Mouse (Mus musculus): ENCODE measurements around the gene Klhl3.

Gene Klhl3

DNA sequence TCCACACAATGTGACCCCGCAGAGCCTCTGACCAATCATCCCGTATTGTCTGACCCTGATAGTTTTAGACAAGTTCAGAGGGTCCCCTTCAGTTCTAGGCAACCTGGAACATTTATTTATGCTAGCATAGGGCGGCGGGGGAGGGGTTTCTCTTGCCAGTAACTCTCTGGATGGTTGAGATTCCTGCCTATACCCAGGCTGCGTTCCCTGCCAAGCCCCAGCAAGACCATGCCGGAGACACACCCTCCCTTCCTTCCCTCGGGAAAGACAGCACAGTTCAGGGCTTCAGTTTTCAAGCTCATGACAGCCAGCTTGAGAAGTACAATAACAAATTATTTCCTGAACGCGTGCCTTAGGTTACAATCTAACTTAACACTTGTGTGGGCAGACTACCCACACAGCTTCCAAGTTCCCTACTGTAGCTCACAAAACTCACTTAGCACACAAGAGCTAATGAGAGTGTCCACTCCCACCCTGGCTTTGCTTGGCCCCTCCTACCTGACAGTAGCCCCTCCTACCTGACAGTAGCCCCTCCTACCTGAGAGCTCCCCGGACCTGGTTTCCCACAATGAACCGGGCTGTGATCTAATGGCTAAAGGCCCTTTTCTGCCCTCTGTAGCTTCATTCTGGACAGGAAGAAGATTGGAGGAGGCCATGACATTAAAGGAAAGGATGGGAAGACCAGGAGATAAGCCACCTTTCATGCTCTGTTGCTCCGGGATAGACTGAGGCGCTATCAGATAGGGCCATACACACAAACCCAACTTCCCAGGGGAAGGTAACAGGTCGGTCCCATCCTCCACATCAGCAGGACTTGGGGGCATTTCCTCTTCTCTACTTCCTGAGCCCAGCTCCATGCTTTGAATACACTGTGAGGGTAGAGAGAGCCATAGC lies 46.6 kb downstream of the Klhl3 start:
- DNase-seq: peak; percentile 32 to 38

GRCm38 (mm10) chr13:58066081-58066495 lies 47.3 kb downstream of the Klhl3 start:
- no peak for DNase-seq

DNA sequence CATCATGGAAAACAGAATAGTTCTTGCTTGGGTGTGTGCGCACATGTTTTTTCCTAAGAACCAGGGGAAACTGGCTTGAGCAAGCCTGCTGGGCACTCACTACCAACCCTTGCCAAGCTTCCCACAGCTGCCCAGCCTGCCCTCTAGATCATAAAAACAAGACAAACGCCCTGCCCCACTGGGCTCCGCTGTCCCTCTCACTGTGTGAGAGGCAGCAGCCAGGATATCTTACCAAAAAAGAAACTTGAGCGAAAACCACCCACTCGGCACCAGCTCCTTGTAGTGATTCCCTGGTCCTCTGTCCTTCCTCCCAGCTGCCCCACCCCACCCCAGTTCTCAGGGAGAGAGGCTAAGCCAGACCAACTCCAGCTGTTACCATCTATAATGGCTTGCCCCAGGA lies 48.1 kb downstream of the Klhl3 start:
- DNase-seq: no peak

- peak; percentile 24 to 47 for DNase-seq
Observed at GRCm38 (mm10) chr13:58057953-58058870, 55.2 kb downstream of the Klhl3 start.

GRCm38 (mm10) chr13:58056618-58057017 lies 56.8 kb downstream of the Klhl3 start:
- peak in 1 of 2 experiments; percentile 16 for DNase-seq

GRCm38 (mm10) chr13:58053628-58054027 lies 59.8 kb downstream of the Klhl3 start:
- no peak for DNase-seq

GRCm38 (mm10) chr13:58051654-58052053 lies 61.7 kb downstream of the Klhl3 start:
- no peak for DNase-seq

GRCm38 (mm10) chr13:58051251-58051650 lies 62.1 kb downstream of the Klhl3 start:
- DNase-seq: no peak

- DNase-seq: no peak
Observed at GRCm38 (mm10) chr13:58049121-58049520, 64.3 kb downstream of the Klhl3 start.

DNA sequence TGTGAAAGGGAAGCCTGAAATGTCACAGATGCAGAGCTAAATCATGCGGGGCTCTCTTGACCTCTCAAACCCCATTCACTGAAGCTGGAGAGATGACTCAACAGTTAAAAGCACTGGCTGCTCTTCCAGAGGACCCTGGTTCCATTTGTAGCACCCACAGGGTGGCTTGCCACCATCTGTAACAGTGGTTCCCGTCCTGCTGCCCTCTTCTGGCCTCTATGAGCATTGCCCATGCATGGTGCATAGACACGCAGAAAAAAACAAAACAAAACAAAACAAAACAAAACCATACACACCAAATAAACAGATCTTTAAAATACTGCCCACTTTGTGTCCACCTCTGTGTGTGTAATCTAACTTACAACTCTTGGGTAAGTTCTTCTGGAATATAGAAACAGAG lies 65.3 kb downstream of the Klhl3 start:
- no peak for DNase-seq

- no peak for DNase-seq
Observed at GRCm38 (mm10) chr13:58046178-58046577, 67.2 kb downstream of the Klhl3 start.

GRCm38 (mm10) chr13:58045278-58045677 lies 68.1 kb downstream of the Klhl3 start:
- DNase-seq: peak in 1 of 2 experiments; percentile 36

GRCm38 (mm10) chr13:58043278-58043677 lies 70.1 kb downstream of the Klhl3 start:
- no peak for DNase-seq

DNA sequence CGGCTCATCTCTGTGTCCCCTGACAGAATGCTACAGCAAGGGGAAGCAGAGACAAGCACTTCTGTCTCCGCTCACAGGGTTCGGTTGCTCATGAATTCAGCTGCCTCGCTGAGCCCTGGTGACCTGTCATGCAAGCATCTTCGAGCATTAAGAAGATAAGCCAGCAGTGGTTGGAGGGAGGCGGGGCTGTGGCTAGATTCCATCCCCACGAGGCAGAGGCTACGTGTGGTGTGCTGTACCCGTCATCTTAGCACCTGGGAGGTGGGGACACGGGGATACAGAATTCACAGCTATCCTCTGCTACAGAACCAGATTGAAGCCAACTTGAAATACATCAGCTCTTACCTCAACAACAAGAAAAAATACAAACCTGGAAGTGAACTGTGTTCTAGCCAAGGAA lies 73.3 kb downstream of the Klhl3 start:
- no peak for DNase-seq

GRCm38 (mm10) chr13:58037506-58037905 lies 75.9 kb downstream of the Klhl3 start:
- DNase-seq: no peak

DNA sequence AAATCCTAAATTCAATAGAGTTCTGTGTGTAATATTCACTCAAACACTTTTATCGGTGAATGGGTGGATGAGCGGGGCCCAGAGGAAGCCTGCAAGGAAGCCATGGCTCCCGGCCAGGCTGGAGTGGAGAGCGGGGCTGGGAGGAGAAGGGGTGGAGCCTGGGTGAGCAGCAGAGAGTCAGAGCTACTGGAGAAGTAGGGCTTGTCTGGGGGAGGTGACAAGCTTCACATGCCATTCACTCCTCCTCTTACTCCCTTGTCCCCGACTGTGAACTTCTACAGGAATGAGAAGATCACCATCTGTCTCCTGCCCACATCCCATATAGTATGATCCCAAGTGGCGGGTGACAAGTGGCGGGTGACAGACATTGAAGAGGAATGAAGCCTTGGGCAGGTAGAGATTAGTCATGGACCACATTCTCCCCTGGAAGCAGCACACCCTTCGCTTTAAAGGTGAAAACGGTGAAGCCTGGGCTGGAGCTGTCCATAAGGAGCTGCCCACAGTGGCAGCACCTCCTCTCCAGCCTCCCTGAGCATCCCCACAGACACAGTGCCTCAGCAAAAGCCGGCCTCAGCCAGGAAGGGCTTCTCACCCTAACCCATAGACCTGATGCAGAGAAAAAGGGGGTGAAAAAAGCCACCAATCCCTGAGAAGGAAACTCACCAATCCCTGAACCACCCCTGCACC lies 77.8 kb downstream of the Klhl3 start:
- DNase-seq: no peak

- no peak for DNase-seq
Observed at GRCm38 (mm10) chr13:58034985-58035384, 78.4 kb downstream of the Klhl3 start.

DNA sequence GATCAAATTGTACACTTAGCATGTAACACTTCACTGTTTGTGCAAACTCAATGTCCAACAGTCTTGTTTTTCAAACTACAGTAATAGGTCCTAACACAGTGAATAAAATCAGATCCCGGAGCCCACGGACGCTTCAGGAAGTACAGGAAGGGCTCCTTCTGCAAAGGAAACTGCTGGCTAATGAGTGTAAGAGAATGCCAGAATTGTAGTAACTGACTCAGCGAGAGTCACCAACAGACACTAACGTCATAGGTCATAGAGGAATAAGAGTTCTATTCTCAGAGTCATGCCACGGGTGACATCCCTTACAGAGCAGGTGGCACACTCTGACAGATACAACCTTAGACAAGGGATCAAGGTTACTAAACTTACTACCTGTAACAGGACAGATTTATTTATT lies 78.9 kb downstream of the Klhl3 start:
- no peak for DNase-seq

DNA sequence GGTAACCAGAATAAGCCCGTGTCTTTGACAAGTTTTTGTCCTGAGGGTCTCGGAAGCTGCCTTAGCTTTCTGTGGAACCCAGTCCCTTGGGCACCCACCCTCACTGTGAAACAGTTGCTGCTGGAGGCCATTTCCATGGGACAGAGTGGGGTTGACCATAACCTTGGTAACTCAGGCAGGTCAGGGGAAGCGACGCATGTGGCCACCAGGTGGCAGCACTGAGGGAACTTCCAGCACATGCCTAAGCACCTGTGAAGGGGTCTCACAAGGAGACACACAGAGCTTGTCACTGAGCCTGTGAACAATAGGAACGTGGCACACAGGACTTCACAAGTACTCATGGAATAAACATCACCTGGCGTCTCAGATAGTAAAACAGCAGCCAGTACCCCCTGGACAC lies 81.6 kb downstream of the Klhl3 start:
- peak; percentile 63 to 66 for DNase-seq

DNA sequence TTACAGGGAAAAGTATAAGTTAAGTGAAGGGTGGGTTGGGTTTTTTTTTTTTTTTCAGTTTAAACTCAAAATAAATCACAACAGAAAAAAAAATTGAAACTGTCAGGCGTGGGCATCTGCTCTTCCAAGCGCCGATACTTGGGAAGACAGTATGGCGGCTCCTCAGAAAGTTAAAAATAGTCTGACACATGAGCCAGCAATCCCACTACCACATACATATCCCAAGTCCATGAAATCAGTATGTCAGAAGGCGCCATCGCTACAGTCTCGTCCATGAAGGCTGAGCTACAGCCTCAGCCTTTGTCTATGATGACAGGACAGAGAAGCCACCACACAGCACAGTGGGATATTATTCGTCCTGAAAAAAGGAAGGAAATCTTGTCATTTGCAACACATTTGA lies 86.3 kb downstream of the Klhl3 start:
- DNase-seq: no peak

DNA sequence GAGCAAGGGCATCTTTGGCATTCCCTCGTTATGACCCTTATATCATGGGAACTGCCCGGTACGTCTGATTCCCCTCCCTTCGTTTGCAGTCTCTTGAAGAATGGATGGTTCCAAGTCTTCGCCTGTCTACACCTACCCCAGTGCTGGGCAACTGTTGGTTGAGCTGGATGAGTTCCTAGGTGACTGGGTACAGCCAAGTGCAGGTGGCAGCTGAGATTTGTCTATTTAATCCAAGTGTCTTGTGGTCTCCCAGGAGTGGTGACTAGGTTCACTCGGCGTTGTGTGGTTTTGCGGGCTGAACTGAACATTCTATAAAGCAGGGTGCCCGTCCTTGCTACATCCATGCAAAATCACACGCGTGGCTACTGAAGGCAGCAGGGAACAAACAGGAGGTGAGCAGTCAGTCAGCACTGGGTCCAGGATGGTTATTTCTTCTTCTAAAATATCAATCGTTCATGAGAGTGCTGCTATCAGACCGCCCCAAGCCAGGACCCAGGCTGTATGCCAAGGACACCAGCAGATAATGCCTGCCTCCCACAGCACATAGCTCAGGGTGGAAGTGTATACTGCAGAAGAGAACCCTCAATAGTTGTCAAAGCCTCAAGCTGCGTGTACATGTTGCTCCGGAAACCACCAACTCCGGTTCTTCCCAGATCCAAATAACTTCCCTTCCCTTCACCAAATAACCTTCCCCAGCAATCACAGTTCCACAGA lies 87.5 kb downstream of the Klhl3 start:
- DNase-seq: no peak

- no peak for DNase-seq
Observed at GRCm38 (mm10) chr13:58023726-58024453, 89.5 kb downstream of the Klhl3 start.
